Mouse (Mus musculus): ENCODE data around the gene Adh1.

Gene Adh1

DNA sequence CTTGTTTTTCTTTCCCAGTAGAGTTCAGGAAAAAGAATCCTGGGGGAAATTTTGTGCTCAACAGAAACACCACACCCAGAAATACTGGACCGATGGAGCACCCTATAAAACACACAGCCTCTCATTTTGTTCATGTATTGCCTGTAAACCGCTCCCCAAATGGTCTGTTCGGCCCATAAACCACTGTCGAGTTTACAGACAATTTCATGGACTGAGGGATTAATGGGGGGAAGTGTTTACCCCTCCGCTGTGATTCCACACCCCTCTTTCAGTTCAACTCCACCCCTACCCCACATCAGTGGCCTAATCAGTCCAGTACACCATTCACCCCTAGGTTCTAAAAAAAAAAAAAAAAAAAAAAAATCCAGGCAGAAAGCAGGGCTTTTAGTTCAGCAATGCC is 19.8 kb upstream of the Adh1 start:
- DNase-seq (ENCODE audit: low read depth in 2 of 2, low spot score in 2 of 2) = no peak

DNA sequence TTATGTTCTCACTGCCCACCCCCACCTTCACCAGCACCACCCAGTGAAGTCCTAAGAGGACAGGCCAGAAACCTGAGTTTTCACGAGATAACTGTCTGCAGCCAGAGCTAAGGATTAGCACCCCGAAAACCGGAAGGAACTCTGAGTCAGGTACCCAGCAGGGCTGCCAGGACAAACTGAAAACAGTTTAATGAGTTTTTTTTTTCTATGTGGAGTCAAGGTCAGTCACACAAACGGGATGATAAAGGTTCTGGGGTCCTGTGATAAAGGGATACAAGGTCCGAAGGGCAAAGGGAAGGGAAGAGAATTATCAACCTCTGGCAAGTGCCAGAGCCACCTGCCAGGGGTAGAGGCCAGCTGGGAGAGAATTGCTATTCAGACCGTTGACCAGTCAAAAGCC is 19.4 kb upstream of the Adh1 start:
- DNase-seq (ENCODE audit: low read depth in 2 of 2, low spot score in 2 of 2) = no peak

DNA sequence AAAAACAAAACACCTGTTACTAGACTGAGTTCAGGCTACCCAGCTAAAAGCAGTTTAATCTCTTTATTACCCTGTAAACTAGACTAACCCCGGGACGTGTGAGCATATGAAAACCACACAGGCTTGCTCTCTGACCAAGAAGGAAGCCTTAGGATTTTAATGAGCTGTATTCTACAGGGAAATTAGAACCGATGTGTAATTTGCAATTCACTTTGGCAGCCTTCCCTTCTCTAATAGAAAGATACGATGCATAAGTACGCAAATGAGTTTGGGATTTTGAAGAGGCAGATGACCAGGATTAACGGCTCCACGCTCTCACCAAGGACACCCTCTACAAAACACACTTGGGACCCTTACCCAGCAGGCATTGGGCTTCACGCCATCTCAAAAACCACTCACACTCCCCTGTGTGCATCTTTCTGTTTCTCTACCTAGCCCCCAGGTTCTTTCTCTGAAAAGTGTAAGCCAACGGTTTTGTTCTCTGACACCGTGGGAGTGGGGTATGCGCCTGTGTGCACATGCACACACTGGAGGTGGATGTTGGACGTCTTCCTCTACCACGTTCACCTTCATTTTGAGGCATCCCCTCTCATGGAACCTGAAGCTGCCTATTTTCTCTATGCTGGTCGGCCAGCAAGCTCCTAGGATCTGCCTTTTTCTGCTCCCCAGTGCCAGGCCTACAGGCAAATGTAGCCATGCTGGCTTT is 18.6 kb upstream of the Adh1 start:
- DNase-seq (ENCODE audit: low read depth in 2 of 2, low spot score in 2 of 2) = no peak

DNA sequence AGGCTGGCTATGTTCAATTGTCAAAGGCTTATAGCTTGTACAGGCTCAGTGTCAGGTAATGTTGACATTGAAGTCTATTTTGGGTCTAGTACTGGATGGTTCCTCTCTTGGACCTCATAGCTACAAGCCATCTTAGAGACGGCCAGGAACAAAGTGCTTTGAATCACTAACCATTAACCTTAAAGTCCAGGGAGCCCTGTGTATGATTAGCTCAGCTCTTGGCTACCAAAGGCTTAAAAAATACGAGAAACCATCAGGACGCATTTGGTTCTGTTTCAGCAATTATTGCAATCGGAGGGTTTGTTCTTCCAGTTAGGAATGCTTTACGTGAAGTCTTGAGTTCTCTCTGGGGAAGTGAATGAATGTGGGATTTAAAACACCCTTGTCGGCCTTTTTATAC is 17.9 kb upstream of the Adh1 start:
- DNase-seq (ENCODE audit: low read depth in 2 of 2, low spot score in 2 of 2) = no peak

DNA sequence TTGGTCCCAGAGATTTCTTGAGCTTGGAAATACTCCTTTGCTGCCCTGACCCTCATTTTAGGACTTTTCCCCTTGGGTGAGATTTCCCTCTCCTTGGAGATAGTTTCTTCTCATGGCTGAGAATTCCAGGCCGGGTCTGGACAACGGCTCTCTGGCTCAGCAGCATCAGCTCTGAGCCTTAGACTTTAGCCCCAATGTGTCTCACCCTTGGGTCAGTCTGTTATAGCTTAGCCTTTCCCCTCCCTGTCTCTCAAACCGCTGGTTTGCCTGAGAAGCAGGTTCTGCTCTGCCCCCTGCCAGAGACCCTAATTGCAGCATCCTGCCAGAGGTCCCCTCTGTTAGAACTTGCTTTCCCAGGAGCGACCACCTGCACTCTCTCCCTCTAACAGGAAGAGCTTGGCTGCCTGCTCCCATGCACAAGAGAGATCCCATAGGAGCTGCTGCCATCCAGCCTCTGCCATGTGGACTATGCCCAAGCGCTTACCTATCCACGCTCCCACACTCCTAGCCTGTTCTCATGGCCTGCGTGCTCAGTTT is 16.4 kb upstream of the Adh1 start:
- no peak for DNase-seq (ENCODE audit: low read depth in 2 of 2, low spot score in 2 of 2)

DNA sequence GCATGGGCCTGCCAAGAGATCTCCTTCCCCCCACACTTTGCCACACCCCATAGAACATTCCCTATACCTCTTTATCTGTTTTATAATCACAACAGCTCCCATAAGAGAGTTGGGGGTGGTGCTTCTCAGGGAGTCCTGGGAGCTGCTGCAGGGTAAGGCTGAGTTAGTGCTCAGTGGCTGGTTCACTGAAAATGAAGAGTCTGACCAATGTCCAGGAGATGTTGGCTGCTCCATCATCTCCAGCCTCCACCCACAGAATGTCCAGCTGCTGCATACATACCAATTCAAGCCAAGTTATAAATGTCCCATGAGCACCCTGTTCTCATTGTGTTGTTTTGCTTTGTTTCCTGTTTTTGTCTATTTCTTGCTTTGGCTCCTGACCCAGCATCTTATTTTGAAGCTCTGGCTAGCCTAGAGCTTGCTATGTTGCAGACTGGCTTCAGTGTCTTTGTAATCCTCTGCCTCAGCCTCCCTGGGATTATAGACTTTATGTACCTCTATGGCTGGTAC is 14.2 kb upstream of the Adh1 start:
- DNase-seq (ENCODE audit: low read depth in 2 of 2, low spot score in 2 of 2) = no peak

DNA sequence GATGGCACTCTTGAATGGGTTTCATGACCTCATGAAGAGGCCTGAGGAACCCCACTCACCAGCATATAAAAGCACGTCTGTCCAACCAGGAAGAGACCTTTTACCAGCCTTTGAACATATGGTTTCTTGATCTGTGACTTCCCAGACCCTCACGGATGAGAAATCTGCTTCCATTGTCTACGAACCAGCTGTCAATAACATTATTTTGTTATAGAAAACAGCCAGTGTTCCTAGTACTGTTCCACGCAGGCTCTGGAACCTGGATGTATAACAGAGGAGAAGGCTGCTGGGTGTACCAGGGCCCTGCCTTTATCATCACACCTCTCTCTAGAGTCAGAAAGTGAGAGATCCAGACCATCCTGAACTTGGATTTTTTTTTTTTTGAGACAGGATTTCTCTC is 13.6 kb upstream of the Adh1 start:
- no peak for DNase-seq (ENCODE audit: low read depth in 2 of 2, low spot score in 2 of 2)

DNA sequence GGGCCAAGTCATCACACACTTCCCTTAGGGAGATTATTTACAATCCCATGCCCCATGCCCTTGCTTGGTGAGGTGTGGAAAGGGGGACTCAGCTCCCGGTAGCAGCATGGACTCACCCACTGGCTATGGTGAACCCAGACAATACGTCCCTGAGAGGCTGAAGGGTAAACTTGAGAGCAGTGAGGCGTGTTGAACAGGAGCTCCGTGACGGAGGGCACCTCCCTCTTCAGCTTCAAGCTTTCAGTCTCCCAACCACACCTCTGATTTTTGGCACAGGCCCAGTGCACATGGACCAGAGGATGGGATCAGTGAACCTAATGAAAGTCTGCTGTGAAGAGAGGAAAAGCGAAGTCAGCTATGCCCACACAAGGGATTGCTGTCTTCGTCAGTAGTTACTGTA is 12.8 kb upstream of the Adh1 start:
- no peak for DNase-seq (ENCODE audit: low read depth in 2 of 2, low spot score in 2 of 2)

DNA sequence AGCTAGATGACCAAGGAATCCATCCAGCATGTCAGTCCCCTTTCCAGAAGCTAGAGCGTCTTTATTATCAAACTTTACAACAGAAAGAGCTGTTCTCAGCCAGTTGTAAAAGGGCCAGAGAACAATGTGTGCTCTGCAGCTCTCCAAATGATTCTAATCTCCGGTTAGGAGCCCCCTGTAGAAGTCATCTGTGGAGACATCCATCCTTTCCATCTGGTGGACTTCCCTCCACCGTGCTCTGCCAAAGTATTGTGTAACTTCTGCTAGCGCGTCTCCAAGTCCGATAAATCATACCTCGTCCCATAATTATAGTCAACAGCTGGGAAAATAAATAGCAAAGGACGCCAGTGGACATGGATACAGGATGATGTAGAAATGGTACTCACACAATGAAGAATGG is 12.0 kb upstream of the Adh1 start:
- no peak for DNase-seq (ENCODE audit: low read depth in 2 of 2, low spot score in 2 of 2)

DNA sequence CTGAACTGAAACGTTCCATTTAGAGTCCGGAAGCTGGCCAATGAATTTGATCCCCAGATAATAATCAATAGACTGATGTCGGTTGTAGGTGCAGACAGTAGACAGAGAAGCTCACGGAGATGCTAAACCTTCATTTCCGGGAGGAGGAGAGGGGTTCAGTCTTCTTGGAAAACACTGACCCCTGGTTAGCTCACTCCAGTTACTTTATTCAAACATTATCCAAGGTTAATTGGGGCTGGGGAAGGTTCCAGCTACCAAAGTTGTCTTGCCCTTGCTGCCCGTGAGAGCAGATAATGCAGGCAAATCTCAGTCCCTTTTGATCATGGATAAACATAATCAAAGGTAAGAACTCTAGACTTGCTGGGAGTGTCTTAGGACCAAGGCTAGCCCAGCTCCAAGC is 9.6 kb upstream of the Adh1 start:
- DNase-seq (ENCODE audit: low read depth in 2 of 2, low spot score in 2 of 2) = no peak

DNA sequence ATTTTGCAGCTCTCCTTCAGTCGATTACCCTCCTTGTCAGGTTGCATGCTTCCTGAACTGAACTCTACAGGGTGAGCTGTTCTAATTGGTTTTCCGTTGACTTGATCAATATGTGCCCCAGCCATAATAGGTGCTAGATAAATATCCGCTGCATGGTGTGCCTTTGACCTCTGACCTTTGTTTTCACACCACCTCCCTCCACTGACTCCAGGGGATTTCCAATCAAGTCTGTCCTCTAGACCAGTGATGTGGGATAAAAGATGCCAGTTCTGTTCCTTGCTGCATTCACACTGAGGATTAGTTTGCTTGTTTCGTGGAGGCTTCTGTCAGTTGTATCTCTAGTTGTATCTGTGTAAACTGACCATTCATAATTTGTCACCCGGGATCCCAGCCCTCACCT is 6.6 kb upstream of the Adh1 start:
- DNase-seq (ENCODE audit: low read depth in 2 of 2, low spot score in 2 of 2) = no peak

DNA sequence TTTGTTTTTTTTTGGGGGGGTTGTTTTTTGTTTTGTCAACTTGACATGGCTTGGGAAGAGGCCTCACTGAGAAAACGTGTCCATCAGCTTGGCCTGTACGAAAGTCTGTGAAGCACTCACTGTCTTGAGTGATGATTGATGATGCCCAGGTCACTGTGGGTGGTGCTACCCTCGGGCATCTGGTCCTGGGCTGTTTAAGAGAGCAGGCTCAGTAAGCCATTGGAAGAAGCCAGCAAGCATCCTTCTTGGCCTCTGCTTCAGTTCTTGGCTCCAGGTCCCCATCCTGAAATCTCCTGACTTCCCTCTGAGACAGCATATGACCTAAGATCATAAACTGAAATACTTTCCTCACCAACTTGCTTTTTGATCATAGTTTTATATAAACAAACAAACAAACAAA is 5.4 kb upstream of the Adh1 start:
- no peak for DNase-seq (ENCODE audit: low read depth in 2 of 2, low spot score in 2 of 2)

DNA sequence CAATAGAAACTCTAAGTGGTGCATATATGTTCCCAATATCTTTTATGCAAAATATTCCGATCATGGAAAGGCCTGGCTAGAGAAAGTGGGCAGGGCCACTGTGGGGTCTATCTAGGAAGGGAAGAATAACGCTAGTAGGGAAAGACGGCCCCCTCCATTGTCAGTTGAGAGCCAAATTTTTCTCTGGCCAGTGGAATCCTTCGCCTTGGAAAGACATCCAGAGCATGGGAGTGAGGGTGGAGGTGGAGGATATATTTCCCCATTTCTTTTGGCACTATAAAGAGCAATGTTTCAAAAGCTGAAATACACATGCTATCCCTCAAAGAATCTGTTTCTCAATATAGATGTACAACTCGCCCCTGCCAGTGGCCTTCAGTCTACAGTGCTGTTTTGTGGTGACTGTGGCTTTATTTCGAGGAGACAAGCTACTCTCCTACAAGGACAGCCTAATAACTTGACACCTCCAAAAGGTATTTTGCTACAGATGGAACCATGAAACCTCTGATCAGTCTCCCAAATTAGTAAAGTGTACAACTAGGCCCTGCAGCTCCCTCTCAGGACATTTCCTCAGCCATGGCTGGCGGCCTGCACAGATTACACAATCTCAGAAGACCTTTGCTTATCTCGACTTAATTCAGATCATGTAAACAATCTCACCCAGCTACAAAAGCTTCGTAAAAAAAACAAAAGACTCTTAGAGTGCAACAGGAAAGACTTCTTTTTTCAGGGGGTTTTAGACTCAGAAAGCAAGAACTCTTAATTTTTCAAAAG is 4.8 kb upstream of the Adh1 start:
- no peak for DNase-seq (ENCODE audit: low read depth in 2 of 2, low spot score in 2 of 2)

DNA sequence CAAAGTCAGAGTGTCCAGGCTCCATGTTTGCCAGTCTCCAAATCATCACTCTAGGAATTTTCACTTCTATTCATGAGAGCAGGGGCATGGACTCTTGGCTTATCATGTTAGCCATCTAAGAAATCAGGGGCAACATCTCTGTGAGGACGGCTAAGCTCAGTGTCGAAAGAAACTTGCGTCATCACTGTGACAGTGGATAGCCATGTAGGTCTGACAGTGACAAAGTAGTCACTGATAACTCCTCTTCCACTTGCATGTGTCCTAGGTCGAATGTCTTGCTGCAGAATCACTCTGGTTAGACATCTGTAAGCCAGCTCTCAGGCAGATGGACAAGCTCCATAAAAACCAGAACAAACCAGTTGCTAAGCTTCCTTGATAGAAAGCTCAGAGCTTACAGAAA is 1.8 kb downstream of the Adh1 start:
- DNase-seq (ENCODE audit: low read depth in 2 of 2, low spot score in 2 of 2) = no peak

DNA sequence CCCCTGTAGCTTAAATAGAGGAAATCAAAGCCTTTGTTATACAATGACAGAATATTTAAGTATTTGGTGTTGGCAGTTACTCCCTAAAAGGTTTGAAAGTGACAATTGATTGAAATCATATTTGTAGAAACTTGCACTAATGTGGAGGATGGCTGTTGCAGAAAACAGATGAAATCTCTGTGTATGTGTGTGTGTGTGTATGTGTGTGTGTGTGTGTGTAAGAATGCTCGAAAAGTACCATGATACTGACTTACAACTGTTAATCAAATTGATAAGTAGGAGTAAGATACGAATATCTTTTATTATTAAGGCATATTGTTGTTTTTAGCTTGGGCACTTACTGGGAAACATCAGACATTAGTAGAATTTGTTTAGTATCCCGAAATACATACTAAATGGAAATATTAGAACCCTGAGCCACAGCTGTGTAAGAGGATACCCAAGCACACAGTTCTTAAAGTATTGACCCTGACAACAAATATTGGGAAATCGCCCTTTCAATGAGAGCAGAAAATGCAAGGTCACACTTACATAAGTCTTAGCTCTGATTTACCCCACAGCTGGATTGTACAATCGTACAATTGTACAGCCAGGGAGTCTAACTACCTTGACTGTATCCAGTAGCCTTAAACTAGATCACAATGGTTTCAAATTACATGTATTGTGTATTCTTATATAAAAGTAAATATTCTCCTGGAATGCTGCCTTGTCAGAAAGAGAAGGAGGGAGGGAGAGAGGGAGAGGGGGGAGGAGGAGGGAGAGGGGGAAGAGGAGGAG is 2.6 kb downstream of the Adh1 start:
- no peak for DNase-seq (ENCODE audit: low read depth in 2 of 2, low spot score in 2 of 2)

DNA sequence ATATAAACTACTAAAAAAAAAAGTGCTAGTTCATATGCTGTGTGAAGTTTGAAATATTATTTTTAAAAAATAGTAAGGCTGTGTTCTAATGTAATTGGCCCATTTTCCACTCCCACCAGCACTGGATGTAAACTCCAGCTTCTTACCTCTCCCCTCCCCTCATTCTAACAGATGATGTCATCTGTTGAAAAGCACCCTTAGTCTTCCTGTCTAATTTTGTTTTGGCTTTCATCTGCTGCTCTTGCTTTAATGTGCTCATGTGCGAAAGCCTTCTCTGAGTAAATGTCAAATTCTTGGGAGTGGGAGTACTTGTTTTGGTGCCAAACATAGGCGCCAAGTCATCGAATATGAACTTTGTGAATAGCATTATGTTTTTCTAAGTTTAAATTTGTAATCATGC is 3.9 kb downstream of the Adh1 start:
- DNase-seq (ENCODE audit: low read depth in 2 of 2, low spot score in 2 of 2) = no peak

DNA sequence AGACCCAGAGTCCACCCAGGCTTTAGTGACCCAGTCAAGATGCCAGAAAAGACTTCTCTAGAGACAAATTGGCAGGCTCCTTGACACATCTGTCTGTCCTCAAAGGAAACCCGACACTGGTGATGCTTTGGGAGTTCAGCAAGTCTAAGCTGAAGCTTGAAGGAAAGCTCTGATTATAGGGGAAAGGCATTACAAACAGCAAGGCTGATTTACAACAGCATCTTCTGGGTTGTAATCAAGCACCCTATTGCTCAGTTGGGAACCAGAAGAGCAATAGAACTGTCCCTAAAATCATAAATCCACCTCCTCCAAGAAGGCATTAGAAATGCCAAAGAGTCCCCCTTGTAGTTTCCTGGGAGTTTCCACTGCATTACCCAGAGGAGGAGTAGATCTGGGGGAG is 9.7 kb downstream of the Adh1 start:
- no peak for DNase-seq (ENCODE audit: low read depth in 2 of 2, low spot score in 2 of 2)

DNA sequence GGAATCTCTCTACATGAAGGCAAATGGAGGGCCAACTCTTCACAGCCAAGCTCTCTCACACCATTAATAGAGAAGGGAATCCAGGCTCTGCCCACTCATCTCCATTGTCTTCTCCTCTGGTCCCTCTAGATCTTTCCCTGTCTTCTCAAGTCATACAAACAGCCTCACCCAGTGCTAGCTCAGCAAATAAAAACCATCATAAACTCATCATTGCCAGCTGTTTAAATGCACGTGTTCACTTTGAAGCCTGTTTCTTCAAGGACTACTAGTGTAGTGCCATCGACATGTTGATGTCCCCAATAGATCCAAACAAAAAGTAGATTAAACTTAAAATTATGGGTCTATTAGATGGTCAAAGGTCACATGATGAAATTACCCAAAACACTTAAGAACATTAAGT is 10.5 kb downstream of the Adh1 start:
- DNase-seq (ENCODE audit: low read depth in 2 of 2, low spot score in 2 of 2) = no peak

DNA sequence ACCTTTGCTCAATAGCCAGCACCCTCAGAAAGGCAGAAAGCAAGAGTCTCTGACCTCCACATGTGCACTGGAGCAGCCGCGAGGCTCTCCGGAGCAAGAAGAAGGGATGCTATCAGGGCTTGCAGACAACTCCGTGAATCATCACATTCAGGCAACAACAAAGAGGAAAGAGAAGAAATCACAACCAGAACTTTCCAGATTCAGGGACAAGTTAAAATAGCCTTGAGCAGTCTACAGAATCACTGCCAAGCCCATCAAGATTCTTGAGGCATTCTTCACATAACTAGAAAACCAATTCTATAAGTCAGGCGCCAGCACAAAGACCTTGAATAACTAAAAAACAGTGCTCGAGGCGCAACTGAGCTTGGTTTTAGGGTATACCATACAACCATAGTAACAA is 12.3 kb downstream of the Adh1 start:
- no peak for DNase-seq (ENCODE audit: low read depth in 2 of 2, low spot score in 2 of 2)

DNA sequence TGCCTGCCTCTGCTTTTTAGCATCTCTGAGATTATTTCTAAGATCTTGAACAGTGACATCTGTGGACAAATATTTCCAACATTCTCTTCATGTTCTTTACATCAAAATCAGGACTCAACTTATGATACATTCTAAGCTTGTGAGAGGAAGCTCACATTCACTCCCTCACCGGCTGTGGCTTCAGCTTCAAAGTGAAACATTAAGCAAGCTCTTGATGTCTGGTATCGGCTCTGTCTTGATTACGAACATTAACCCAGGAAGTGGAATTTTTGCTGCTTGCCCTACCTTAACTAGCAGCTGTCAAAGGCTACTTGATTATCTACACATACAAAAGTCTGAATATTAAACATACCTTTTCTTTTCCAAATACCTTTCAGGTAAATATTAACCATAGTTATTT is 14.3 kb downstream of the Adh1 start:
- DNase-seq (ENCODE audit: low read depth in 2 of 2, low spot score in 2 of 2) = peak in 1 of 2 experiments; percentile 15

DNA sequence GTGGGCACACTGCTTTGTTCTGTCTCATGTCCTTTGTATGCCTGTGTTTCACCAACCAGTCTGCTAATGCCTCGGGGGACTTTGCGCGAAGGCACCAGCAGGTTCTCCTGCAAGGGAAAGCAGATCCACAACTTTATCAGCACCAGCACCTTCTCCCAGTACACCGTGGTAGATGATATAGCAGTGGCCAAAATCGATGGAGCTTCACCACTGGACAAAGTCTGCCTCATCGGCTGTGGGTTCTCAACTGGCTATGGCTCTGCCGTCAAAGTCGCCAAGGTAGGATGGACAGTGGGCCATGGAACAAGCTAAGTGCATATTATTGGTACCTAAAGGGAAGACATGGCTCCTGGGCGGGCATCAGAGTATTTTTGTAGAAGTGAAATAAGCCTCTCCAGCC is 21.8 kb downstream of the Adh1 start:
- DNase-seq (ENCODE audit: low read depth in 2 of 2, low spot score in 2 of 2) = no peak

DNA sequence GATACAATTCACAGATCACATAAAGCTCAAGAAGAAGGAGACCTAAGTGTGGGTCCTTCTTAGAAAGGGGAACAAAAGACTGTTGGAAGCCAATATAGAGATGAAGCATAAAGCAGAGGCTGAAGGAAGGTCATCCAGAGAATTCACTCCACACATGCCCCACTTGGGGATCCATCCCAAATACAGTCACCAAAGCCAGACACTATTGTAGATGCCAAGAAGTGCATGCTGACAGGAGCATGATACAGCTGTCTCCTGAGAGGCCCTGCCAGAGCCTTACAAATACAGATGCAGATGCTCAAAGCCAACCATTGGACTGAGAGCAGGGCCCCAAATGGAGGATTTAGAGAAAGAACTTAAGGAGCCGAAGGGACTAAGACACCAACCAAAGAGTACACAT is 23.0 kb downstream of the Adh1 start:
- no peak for DNase-seq (ENCODE audit: low read depth in 2 of 2, low spot score in 2 of 2)
